Mouse (Mus musculus): ENCODE results near the gene Map2k6.
A peak's percentile ranks its signal among the peaks of the same experiment; 100 is the strongest.

The Map2k6 gene

GRCm38 (mm10) chr11:110484426-110484825 is 85.5 kb downstream of the Map2k6 start:
- DNase-seq (ENCODE audit: low read depth, low spot score), result no peak

DNA sequence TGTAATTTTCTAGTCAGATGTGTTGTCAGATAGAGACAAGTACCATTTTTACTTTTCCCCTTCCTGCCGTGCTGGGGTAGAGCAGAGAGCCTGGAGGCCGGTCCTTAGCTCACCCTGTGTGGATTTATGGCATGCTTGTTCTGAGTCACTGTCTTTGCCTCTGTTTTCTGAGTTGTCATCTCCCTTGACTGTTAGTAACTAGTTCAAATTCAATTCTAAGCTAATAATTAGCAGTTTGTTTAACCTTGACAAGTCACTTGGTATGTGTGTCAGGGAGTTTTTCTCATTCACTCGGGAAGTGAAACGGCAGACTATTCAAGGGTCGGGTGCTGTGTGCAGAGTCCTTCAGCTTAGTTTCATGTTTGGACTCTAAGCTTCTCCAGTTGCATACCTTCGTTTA is 86.2 kb downstream of the Map2k6 start:
- DNase-seq (ENCODE audit: low read depth, low spot score), result no peak

GRCm38 (mm10) chr11:110487796-110488195 is 88.9 kb downstream of the Map2k6 start:
- DNase-seq (ENCODE audit: low read depth, low spot score), result no peak

DNA sequence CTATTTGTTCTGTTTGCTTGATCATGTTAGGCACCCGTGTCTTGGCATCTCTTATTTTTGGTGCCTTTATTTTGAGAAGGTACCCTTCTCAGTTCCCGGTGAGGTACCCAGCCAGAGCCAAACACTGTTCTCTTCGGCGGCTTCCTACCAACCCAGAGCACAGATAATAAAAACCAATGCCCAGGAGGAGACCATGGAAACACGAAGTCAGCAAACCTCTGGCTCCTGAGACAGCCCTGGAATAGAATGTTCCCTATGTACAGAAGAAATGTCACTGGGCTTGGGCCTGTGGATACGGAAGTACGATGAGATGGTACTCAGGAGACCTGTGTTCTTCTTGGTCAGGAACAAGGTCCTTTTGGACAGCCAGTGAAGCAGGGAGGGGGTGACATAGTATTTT is 89.4 kb downstream of the Map2k6 start:
- DNase-seq (ENCODE audit: low read depth, low spot score), result no peak

DNA sequence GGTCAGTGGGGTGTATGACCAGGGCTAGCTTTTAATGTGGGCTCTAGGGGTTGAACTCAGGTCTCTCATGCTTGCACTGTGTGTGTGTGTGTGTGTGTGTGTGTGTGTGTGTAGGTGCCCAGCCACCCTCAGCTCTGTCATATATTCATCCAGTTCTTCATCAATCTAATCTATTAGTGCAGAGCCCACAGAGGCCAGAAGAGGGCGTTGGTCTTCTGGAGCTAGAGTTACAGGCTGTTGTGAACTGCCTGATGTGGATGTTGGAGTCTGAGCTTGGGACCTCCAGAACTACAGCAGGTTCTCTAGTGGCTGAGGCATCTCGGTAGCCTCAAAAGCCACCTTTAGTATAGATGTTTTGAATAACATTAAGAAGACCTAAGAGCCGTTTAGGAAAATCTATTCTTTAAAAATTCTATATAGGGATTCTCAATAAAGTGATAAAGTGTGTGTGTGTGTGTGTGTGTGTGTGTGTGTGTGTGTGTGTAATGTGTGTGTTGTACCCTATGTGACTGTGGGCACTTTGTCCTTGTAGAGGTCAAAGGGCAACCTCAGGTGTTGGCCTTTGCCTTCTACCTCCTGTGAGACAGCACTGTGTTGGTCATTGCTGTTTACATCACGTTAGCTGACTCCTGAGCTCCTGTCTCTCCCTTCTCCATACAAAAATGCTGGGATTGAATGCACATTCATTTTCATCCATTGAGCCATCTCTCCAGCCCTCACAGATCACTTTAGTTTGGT is 96.6 kb downstream of the Map2k6 start:
- DNase-seq (ENCODE audit: low read depth, low spot score), result no peak

- DNase-seq (ENCODE audit: low read depth, low spot score), result no peak
Measured at GRCm38 (mm10) chr11:110496061-110496446, 97.1 kb downstream of the Map2k6 start.

DNA sequence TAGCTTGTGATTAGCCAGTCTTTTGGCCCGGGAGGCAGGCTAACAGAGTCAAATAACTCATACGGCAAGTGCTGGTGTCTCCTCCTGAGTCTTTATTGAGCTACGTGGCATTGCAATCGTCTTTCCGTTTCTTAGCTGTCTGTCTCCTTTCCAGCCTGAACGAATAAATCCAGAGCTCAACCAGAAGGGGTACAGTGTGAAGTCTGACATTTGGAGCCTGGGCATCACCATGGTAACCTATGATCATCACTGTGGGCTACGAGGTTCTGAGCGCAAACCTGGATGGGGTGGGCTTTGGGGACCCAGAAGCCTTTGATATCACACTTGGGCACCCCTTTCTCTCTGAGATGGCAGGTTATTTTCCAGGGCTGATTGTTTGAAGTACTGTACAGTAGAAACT is 98.8 kb downstream of the Map2k6 start:
- no peak for DNase-seq (ENCODE audit: low read depth, low spot score)

DNA sequence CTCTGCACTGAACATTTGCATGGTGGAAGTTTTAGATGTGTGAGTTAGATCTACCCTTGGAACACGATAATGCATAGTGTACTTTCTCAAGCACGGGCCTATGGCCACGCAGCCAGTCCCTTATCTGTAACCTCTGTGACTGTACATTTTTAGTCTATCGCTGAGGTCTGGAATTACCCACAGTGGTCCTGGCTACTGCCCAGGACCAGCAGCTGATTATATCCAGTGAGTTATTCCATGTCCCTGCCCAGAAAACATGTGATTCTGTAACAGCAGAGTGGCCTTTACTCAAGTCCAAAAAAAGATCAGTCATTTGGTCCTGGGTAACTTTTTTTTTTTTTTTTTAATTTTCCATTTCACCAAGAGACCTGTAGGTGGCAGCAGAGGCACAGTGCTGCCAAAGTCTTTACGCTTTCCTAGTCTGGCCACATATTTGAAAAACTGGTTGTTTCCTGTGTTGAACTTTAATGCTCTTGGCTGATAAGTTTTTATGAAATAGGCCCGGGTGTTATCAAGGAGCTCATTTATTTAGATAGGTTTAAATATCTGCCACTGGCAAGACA is 99.8 kb downstream of the Map2k6 start:
- no peak for DNase-seq (ENCODE audit: low read depth, low spot score)

- no peak for DNase-seq (ENCODE audit: low read depth, low spot score)
Measured at GRCm38 (mm10) chr11:110502937-110503670, 104.2 kb downstream of the Map2k6 start.

DNA sequence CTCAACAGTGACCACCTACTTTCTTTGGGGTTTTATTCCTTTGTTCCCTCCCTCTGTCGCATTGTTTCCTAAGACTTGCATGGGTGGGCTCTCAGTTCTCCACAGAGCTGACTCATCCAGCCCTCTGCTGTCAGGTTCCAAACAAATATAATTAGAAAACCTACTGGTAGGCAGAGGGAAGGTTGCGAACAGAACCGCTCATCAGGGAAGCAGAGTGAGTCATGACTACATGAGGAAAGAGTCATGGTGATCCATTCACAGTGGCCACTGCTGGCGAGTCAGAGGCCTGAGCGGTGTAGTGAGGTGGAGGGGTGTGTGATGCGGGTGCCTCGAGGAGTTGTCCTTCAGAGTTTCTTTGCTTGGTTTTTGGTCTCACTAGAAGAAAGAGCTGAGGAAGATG is 112.5 kb downstream of the Map2k6 start:
- DNase-seq (ENCODE audit: low read depth, low spot score), result no peak

GRCm38 (mm10) chr11:110518648-110519047 is 119.7 kb downstream of the Map2k6 start:
- DNase-seq (ENCODE audit: low read depth, low spot score), result no peak

DNA sequence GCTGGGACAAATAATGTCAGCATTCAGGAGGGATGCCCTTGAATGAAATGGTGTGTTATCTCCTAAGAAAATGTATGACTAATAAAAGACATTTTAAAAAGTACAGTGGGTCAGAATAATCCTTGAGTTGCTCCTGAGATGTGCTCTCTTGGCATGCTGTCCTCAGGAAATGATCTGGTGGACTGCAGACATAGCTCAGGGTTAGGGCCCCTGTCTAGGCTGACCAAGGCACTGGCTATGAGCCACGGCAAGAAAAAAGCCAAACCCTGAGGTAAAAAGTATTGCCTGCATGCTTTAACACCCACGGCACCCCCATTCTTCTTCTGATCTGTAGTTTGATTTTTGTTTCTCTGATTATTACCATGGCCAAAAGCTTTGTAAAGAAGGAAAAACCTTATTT is 124.0 kb downstream of the Map2k6 start:
- no peak for DNase-seq (ENCODE audit: low read depth, low spot score)

- DNase-seq (ENCODE audit: low read depth, low spot score), result no peak
Measured at GRCm38 (mm10) chr11:110526156-110526555, 127.2 kb downstream of the Map2k6 start.

GRCm38 (mm10) chr11:110531087-110531486 is 132.2 kb downstream of the Map2k6 start:
- DNase-seq (ENCODE audit: low read depth, low spot score), result no peak

GRCm38 (mm10) chr11:110534856-110535255 is 135.9 kb downstream of the Map2k6 start:
- no peak for DNase-seq (ENCODE audit: low read depth, low spot score)

DNA sequence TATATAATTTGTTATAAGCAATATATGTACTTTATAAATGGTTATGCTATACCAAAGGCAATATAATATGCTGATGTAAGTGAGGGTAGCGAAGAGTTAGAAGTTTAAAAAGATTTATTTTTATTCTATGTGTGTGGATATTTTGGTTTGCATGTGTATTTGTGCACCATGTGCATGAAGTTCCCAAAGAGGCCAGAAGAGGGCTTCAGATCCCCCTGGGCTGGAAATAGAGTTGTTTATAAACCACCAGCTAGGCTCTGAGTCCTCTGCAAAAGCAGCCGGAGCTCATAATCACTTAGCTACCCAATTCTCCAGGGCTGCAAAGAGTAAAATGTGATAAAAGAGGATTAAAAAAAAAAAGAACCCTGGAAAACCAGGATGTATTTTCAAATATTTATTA is 137.6 kb downstream of the Map2k6 start:
- no peak for DNase-seq (ENCODE audit: low read depth, low spot score)

DNA sequence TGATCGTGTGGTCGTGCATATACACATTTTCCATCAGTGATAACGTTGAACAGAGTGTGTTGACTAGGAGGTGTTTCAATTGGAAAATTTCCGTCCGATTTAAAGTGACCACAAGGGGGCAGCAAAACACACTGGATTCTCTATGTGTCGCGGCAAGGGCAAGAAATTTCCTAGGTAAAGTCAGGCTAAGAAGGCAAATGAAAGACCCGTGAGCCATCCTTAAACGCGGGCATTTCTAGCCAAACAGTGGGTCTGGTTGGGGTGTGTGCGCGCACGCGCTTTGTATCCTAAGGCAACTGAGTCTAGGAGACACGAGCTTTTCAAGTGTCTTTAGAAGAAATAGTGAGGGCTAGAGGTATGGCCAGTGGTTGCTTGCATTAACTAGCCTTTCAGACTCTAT is 138.7 kb downstream of the Map2k6 start:
- peak; percentile 36 for DNase-seq (ENCODE audit: low read depth, low spot score)

- DNase-seq (ENCODE audit: low read depth, low spot score), result no peak
Measured at GRCm38 (mm10) chr11:110538206-110538605, 139.3 kb downstream of the Map2k6 start.

- DNase-seq (ENCODE audit: low read depth, low spot score), result no peak
Measured at GRCm38 (mm10) chr11:110541933-110542332, 143.0 kb downstream of the Map2k6 start.

GRCm38 (mm10) chr11:110544419-110545210 is 145.7 kb downstream of the Map2k6 start:
- no peak for DNase-seq (ENCODE audit: low read depth, low spot score)

DNA sequence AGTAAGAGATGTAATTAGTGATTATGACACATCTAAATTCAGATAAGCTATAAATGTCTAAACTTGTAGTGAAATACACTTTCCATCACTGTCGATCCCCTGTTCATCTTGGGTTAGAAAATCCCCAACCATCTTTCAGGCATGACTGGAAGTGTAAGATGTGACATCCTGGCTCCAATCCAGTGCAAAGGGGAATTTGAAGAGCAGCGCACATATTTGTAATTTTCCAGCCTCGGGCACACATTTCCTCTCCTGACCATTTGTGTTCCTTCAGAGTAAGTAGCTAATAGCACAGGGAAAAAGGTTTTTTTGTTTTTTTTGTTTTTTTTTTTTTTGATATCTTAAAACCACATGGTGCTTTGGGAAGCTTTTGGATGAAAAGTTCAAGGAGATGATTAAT is 146.5 kb downstream of the Map2k6 start:
- DNase-seq (ENCODE audit: low read depth, low spot score), result no peak

DNA sequence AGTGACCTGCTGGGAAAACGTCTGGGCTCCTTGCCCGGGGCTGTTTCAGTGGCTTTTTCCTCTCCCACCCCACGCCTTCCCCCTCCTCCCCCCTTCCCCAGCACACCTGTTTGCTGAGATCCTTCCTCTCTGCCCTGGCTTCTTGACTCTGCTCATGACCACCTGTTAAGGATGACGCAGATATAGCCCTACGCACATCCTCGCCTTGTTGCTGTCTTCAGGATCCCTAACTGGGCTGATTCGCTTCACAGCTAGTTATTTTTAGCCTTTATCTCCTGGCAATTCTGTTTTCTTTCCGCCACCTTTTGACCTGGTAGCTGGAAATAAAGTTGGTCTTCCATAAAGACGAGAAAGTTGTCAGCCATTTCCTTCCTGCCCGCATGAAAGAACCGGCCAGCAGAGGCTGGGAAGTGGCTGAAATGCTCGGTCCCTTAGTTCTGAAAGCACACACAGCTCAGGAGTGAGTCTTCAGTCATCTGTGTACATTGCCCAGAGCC is 152.6 kb downstream of the Map2k6 start:
- no peak for DNase-seq (ENCODE audit: low read depth, low spot score)
